Mouse (Mus musculus) liver, embryonic 14.5 days (tissue): ENCODE measurements around the gene Dll4.

Experiments
- CTCF ChIP-seq: IDR thresholded peaks from 2 replicates; pipeline ENCODE4 v1.5.1; 2016; ENCODE audit warnings: antibody characterized with exemption, low read depth, control low read depth
- EP300 ChIP-seq: IDR thresholded peaks from 2 replicates; pipeline ENCODE4 v1.6.1; 2016; ENCODE audit warnings: antibody characterized with exemption, low read depth

GRCm38 (mm10) chr2:119353707-119354106, 28.1 kb downstream of the Dll4 start:
- TF ChIP-seq CTCF, result no peak
- TF ChIP-seq EP300, result no peak
